Mouse (Mus musculus): Measurements from ENCODE around the gene Atp13a4. TPM values are rescaled to one million over a fixed set of nuclear protein-coding genes. Genes with fewer than 3 reads are reported as not detected.

Gene Atp13a4
- polyA plus RNA-seq, 1 experiment: not detected

DNA sequence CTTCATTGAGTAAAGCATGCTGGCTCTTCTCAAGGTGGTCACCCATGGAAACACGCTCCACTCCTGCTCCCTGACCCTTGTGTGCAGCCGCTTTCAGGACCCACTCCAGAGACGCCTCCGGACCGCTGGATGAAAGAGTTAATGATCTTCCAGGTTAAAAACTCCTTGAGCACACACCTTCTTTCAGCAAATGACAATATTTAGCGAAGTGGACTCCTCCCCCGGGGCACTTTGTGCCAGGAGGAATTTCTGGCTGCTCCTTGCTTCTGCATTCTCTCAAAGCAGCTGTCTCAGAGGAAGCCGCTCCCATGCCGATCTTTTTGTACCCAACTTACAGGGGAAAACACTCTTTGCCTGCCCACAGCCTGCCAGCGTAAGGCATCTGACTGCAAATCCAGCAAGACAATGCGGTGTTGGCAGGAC, 3.4 kb downstream of the Atp13a4 start:
- peak overlapping the region; percentile 2; the same call in 1 of the 2 replicates for H3K4me3 ChIP-seq (ENCODE audit: insufficient read depth, low read depth, low read length)
- H3K27ac ChIP-seq (ENCODE audit: insufficient read depth, low read depth, low read length): no peak overlapping the region
- 45% methylated on average over 11 of the region's 11 CpGs for WGBS
- H3K4me1 ChIP-seq (ENCODE audit: control insufficient read depth, insufficient read depth, low read length): peaks cover 3% of the 10 kb centered on the region; the same call in 1 of the 2 replicates
- no peak for TF ChIP-seq POLR2A (IDR thresholded peaks at IDR 0.05; ENCODE audit: insufficient read depth, low read depth, low read length)
- TF ChIP-seq CTCF (IDR thresholded peaks at IDR 0.05; ENCODE audit: insufficient read depth, low read depth, low read length): no peak

DNA sequence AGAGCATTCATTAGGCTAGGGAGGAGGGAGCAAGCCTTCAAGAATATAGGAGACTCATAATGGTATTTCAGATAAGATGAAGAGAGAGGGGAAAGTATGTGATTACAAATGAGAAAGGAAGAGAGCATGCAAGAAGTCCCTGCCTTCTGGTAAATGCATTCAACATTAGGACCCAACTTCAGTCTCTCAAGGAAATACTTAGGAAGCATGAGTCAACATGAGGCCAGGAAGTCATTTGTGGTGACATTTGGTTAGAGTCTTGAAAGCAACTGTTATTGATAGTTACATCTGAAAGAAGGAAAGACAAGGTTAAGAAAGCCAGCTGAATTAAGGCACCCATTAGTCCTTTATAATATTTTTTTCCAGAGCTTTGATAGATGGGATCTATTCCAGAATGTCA, 4.8 kb downstream of the Atp13a4 start:
- no peak for TF ChIP-seq POLR2A (IDR thresholded peaks at IDR 0.05; ENCODE audit: insufficient read depth, low read depth, low read length)
- TF ChIP-seq CTCF (IDR thresholded peaks at IDR 0.05; ENCODE audit: insufficient read depth, low read depth, low read length): no peak
- H3K4me1 ChIP-seq (ENCODE audit: control insufficient read depth, insufficient read depth, low read length): peaks cover 3% of the 10 kb centered on the region; the same call in 1 of the 2 replicates
- H3K4me3 ChIP-seq (ENCODE audit: insufficient read depth, low read depth, low read length): no peak overlapping the region
- no peak overlapping the region for H3K27ac ChIP-seq (ENCODE audit: insufficient read depth, low read depth, low read length)

DNA sequence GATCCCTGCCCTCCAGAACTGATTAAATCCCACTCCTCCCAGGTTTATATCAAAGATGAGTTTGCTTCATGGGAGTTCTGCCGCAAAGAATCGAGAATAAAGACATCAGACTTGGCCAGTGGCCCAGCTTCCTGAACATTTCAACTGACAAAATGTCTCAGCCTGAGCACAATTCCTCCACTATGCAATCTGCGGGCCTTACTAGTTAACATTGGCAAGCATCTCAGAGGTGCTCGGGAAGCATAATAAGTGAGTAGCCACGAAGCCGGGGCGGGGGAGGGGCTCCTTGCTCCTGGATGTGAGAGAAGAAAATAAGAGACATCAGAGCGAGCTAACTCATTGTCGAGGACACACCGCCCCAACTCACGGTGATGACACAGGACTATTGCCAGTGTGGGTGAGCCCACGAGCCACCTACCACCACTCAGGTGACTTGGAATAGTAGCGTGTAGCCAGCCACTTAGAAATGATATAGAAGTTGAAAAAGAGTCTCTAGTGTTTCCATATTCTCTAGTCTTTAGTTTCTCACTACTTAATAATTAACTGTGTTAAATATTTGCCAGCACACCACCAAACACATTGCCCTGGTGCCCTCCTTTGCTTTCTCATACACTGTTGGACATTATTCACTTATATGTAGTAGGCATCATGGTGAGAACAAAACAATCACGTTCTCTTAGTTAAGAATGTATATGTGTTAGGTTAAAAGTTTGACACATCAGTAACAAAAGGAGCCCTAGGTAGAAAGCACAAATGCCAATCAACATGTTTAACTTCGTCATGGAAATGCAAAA, 8.1 kb downstream of the Atp13a4 start:
- H3K27ac ChIP-seq (ENCODE audit: insufficient read depth, low read depth, low read length): no peak overlapping the region
- H3K4me1 ChIP-seq (ENCODE audit: control insufficient read depth, insufficient read depth, low read length): peaks cover 3% of the 10 kb centered on the region; the same call in 1 of the 2 replicates
- TF ChIP-seq CTCF (IDR thresholded peaks at IDR 0.05; ENCODE audit: insufficient read depth, low read depth, low read length) (no peak), POLR2A (IDR thresholded peaks at IDR 0.05; ENCODE audit: insufficient read depth, low read depth, low read length) (no peak)
- 40% methylated on average over 15 of the region's 15 CpGs for WGBS
- no peak overlapping the region for H3K4me3 ChIP-seq (ENCODE audit: insufficient read depth, low read depth, low read length)

DNA sequence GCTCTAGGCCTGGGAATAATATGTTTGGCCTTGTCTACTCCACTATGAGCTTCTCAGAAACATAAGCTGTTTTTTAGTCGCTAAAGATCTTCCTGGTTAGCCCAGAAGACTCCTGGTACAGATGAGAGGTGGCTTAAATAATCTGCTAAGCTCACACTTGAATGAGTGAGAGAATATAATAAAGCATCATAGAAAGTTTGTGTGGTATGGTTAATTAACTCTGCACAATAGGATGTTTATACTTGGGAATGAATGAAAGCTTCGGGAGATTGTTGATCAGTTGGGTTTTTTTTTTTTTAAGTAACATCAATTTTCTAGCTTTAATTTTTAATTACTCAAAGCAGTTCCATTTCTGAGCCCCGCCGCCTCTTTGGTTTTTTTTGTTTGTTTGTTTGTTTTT, 8.8 kb downstream of the Atp13a4 start:
- H3K4me1 ChIP-seq (ENCODE audit: control insufficient read depth, insufficient read depth, low read length): peaks cover 3% of the 10 kb centered on the region; the same call in 1 of the 2 replicates
- H3K4me3 ChIP-seq (ENCODE audit: insufficient read depth, low read depth, low read length): no peak overlapping the region
- WGBS: 69% methylated on average over 4 of the region's 4 CpGs
- H3K27ac ChIP-seq (ENCODE audit: insufficient read depth, low read depth, low read length): no peak overlapping the region
- TF ChIP-seq POLR2A (IDR thresholded peaks at IDR 0.05; ENCODE audit: insufficient read depth, low read depth, low read length) (no peak), CTCF (IDR thresholded peaks at IDR 0.05; ENCODE audit: insufficient read depth, low read depth, low read length) (no peak)

DNA sequence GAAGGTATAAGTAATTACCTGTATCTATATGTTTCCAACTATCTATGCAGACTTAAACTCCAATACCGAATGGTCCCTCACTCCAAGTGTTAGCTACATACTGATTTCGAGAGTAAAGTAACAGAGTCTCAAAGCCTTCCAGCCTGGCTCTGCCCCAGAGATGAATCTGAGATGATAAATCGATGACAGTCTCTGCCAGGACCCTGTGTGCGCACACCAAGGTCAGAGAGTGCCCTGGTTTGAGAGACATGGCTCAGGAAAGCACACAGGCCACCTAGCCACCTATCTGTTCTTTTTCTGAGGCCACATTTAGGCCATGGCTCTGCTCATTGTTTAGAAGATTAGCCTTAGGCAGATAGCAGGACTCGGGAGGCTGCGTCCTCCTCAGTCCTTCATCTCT, 11.0 kb downstream of the Atp13a4 start:
- Histone ChIP-seq H3K27ac (ENCODE audit: insufficient read depth, low read depth, low read length) (no peak overlapping the region), H3K4me1 (ENCODE audit: control insufficient read depth, insufficient read depth, low read length) (peaks cover 3% of the 10 kb centered on the region; the same call in 1 of the 2 replicates), H3K4me3 (ENCODE audit: insufficient read depth, low read depth, low read length) (no peak overlapping the region)
- no peak for TF ChIP-seq POLR2A (IDR thresholded peaks at IDR 0.05; ENCODE audit: insufficient read depth, low read depth, low read length)
- TF ChIP-seq CTCF (IDR thresholded peaks at IDR 0.05; ENCODE audit: insufficient read depth, low read depth, low read length): no peak
- 89% methylated on average over 6 of the region's 6 CpGs for WGBS

DNA sequence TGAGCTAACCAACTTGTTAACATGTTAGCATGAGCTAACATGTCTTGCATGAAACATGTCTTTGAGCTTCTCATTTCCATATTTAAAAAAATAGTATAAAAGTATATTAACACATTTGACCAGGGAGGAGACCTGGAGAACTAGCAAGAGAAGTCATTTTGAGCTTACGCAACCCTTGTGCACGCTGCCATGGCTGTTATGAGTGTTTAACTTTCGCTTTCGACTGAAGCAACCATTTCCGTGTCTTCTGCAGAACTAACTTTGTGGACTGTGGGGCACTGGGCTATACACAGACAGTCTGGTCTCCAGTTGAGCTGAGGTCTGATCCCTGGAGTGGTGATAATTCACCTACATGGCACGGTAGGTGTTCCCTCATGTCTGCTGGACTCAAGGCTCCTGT, 17.6 kb downstream of the Atp13a4 start:
- no peak for TF ChIP-seq CTCF (IDR thresholded peaks at IDR 0.05; ENCODE audit: insufficient read depth, low read depth, low read length)
- no peak for TF ChIP-seq POLR2A (IDR thresholded peaks at IDR 0.05; ENCODE audit: insufficient read depth, low read depth, low read length)
- no peak overlapping the region for H3K27ac ChIP-seq (ENCODE audit: insufficient read depth, low read depth, low read length)
- H3K4me3 ChIP-seq (ENCODE audit: insufficient read depth, low read depth, low read length): no peak overlapping the region
- 94% methylated on average over 6 of the region's 6 CpGs for WGBS
- no peaks in the 10 kb centered on the region for H3K4me1 ChIP-seq (ENCODE audit: control insufficient read depth, insufficient read depth, low read length)

DNA sequence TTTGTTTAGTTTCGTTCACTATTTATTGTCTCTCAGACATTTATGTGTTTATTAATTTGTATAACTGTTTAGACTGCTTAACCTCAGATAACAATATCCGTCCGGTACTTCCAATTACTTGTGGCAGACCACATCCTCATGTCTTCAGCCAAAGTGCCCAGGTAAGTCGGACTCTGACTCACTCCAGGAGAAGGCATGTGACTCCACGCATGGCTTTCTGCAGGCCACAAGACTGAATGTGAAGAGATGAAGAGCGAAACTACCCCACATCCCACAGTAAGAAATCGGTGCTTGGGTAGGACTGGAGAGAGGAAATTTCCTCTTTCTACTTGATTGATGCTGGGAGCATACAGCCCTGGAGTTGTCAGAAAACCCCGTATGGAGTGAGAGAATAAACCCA, 18.1 kb downstream of the Atp13a4 start:
- no peaks in the 10 kb centered on the region for H3K4me1 ChIP-seq (ENCODE audit: control insufficient read depth, insufficient read depth, low read length)
- H3K27ac ChIP-seq (ENCODE audit: insufficient read depth, low read depth, low read length): no peak overlapping the region
- no peak overlapping the region for H3K4me3 ChIP-seq (ENCODE audit: insufficient read depth, low read depth, low read length)
- no peak for TF ChIP-seq POLR2A (IDR thresholded peaks at IDR 0.05; ENCODE audit: insufficient read depth, low read depth, low read length)
- TF ChIP-seq CTCF (IDR thresholded peaks at IDR 0.05; ENCODE audit: insufficient read depth, low read depth, low read length): no peak
- WGBS: 94% methylated on average over 8 of the region's 8 CpGs

DNA sequence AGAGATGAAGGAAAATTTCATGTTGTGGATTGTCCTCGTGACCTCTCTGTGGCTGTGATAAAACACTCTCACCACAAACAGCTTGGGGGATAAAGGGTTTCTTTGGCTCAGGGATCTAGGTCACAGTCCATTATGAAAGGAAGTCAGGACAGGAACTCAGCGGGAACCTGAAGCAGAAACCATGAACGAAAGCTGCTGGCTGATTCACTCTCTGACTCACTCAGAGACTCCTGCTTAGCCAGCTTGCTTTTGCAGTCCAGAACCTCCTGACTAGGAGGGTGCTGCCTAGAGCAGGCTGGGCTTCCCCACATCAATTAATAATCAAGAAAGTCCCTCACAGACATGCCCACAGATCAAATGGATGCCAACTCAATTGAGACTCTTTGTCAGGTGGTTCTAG, 32.2 kb downstream of the Atp13a4 start:
- H3K4me3 ChIP-seq (ENCODE audit: insufficient read depth, low read depth, low read length): no peak overlapping the region
- no peak overlapping the region for H3K27ac ChIP-seq (ENCODE audit: insufficient read depth, low read depth, low read length)
- TF ChIP-seq POLR2A (IDR thresholded peaks at IDR 0.05; ENCODE audit: insufficient read depth, low read depth, low read length): no peak
- TF ChIP-seq CTCF (IDR thresholded peaks at IDR 0.05; ENCODE audit: insufficient read depth, low read depth, low read length): no peak
- H3K4me1 ChIP-seq (ENCODE audit: control insufficient read depth, insufficient read depth, low read length): no peaks in the 10 kb centered on the region
- WGBS: 41% methylated on average over 3 of the region's 3 CpGs

DNA sequence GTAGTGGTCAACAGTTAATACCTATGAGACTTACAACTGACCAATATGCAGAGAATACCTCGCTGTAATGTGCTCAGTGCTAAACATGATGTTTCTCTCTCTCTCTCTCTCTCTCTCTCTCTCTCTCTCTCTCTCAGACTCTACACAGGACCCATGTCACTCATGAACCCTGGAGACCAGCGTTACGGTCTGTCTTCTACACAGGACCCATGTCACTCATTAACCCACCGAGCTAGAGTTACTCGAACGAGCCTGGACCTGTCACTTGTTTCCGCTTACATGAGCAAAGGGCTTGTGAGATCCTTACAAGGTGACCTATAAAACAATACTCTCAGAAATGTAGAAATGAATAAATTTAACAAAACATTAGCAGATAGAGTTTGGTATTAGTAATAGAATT, 33.9 kb downstream of the Atp13a4 start:
- WGBS: 91% methylated on average over 7 of the region's 7 CpGs
- Histone ChIP-seq H3K27ac (ENCODE audit: insufficient read depth, low read depth, low read length) (no peak overlapping the region), H3K4me1 (ENCODE audit: control insufficient read depth, insufficient read depth, low read length) (no peaks in the 10 kb centered on the region), H3K4me3 (ENCODE audit: insufficient read depth, low read depth, low read length) (no peak overlapping the region)
- no peak for TF ChIP-seq POLR2A (IDR thresholded peaks at IDR 0.05; ENCODE audit: insufficient read depth, low read depth, low read length)
- no peak for TF ChIP-seq CTCF (IDR thresholded peaks at IDR 0.05; ENCODE audit: insufficient read depth, low read depth, low read length)
